Mouse (Mus musculus): ENCODE measurements around the gene Cfap221.

GRCm38 (mm10) chr1:120037021-120037683 is 40.1 kb upstream of the Cfap221 start:
- TF ChIP-seq EP300 (IDR thresholded peaks at IDR 0.05; ENCODE audit: insufficient read depth, low read depth, low read length) (no peak), POLR2A (IDR thresholded peaks at IDR 0.05; ENCODE audit: insufficient read depth, low read length) (no peak)
